Mouse (Mus musculus) liver, embryonic 14.5 days (tissue): Measurements from ENCODE around the gene Myo1c.

Experiments
- CTCF ChIP-seq: IDR thresholded peaks from 2 replicates; pipeline ENCODE4 v1.5.1; 2016; ENCODE audit warnings: antibody characterized with exemption, low read depth, control low read depth
- EP300 ChIP-seq: IDR thresholded peaks from 2 replicates; pipeline ENCODE4 v1.6.1; 2016; ENCODE audit warnings: antibody characterized with exemption, low read depth

DNA sequence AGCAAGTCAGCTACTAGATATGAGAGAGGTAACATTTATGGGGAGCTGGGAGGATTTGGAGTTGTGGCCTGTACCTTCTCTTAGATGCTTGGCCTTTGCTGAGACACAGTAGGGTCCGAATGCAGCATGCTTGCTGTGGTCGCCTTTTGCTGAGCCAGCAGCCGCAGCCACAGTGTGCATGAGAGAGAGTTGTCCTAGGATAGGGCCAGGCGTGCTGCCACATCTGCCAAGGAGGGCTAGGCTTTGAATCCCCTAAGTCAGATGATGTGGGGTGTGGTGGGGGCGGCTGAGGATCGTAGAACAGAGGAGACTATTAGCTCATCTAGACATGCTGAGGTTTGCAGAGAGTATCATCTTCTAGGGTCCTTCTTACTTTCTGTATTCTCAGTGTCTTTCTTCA lies 52.5 kb downstream of the Myo1c start:
- TF ChIP-seq EP300 (no peak), CTCF (no peak)
